Mouse (Mus musculus): ENCODE measurements at regions not wholly inside any gene's neighbourhood (a gene's known extent, or its start where the extent isn't known, plus 50 kb on each side); places are given as distances from the start of the nearest gene placed in this dataset.
A peak's percentile ranks its signal among the peaks of the same experiment; 100 is the strongest.

DNA sequence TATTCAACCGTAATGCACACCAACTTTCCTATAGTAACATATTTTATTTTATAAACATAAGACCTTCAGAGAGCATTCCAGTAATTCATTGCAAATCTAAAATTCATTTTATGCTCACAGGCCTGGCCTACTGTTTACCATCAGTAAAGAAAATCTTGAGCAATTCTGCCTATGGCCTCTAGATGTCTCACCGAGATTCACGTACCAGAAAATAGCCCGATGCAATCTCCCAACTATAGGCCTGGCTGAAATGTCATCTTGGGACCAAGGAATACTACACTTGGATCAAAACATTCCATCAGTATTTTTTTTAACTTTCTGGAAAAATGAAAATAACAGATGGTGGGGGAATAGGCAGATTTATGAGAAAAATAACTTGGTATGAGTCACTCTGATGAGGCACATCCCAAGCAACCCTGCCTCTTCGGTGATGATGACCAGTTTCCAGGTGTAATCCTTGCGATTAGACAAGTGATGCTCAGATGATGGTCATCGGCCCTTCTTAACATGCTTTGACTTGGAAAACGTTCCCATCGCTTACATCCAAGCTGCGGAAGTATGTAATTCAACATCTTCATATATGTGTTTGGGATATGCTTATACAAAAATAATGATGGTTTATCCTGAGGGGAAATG, 439.9 kb downstream of the Nyap2 start:
- TF ChIP-seq CTCF (conservative IDR thresholded peaks at IDR 0.05; ENCODE audit: low read length) (peak; percentile 65), NANOG (IDR thresholded peaks at IDR 0.05; ENCODE audit: borderline replicate concordance, low read length) (no peak), POU5F1 (IDR thresholded peaks at IDR 0.05; ENCODE audit: borderline replicate concordance, low read length) (no peak)

Measured in E14TG2a.4 (cell line).